Mouse (Mus musculus) liver, embryonic 16.5 days (tissue): Measurements from ENCODE around the gene Trappc6a. TPM values are rescaled to one million over a fixed set of nuclear protein-coding genes. Genes with fewer than 3 reads are reported as not detected.
A peak's percentile ranks its signal among the peaks of the same experiment; 100 is the strongest.

ENCODE experiments used
- ATAC-seq: fragments of 200-750 bp; cut with Nextera tagmentation; 2 replicates; pipeline ENCODE4 v1.8.0; 2017; ENCODE audit warnings: low read depth, mild to moderate bottlenecking, moderate number of reproducible peaks, moderate library complexity
- H3K27ac ChIP-seq: fragments of 300-500 bp; sonication (generic); 2 replicates; pipeline ENCODE4 v1.5.1; 2014; ENCODE audit warnings: mild to moderate bottlenecking, low read length
- H3K27me3 ChIP-seq: fragments of 300-500 bp; sonication (generic); 2 replicates; pipeline ENCODE4 v1.6.1; 2014; ENCODE audit warnings: low read depth, low read length, mixed read lengths; ENCODE audit not compliant: control insufficient read depth, insufficient read depth
- H3K36me3 ChIP-seq: fragments of 300-500 bp; sonication (generic); 2 replicates; pipeline ENCODE4 v1.6.1; 2014; ENCODE audit warnings: mild to moderate bottlenecking; ENCODE audit not compliant: control insufficient read depth, insufficient read depth
- H3K4me1 ChIP-seq: fragments of 300-500 bp; sonication (generic); 2 replicates; pipeline ENCODE4 v1.6.1; 2014; ENCODE audit warnings: low read depth, low read length, mixed read lengths; ENCODE audit not compliant: control insufficient read depth
- H3K4me2 ChIP-seq: fragments of 300-500 bp; sonication (generic); 2 replicates; pipeline ENCODE4 v1.6.1; 2014; ENCODE audit warnings: low read depth, low read length, mixed read lengths
- H3K4me3 ChIP-seq: fragments of 300-500 bp; sonication (generic); 2 replicates; pipeline ENCODE4 v1.5.1; 2014; ENCODE audit warnings: low read depth, mild to moderate bottlenecking, low read length
- H3K9ac ChIP-seq: fragments of 300-500 bp; sonication (generic); 2 replicates; pipeline ENCODE4 v1.6.1; 2014; ENCODE audit warnings: low read depth, low read length
- H3K9me3 ChIP-seq: fragments of 300-500 bp; sonication (generic); replicated peaks from 2 replicates; pipeline ENCODE4 v1.6.1; 2016; ENCODE audit warnings: low read length; ENCODE audit not compliant: control insufficient read depth
- WGBS: fragments of 180-500 bp; shearing (Covaris S2); extraction: QIAGEN DNeasy Blood & Tissue Kit; methylation state at CpG from one replicate; pipeline ENCODE4 v1.1.7; 2014; ENCODE audit not compliant: insufficient replicate concordance; 5-methylcytosine and 5-hydroxymethylcytosine counted together
- polyA plus RNA-seq: library from polyadenylated mRNA; unstranded; fragments of >200 nt; fragmentation: Nextera tagmentation; extraction: Ambion mirVana; gene quantifications from 2 replicates; pipeline ENCODE4 v1.2.1, GENCODE M21; 2015

The Trappc6a gene
- polyA plus RNA-seq, 1 experiment from 2014 or later = 37.2 TPM

DNA sequence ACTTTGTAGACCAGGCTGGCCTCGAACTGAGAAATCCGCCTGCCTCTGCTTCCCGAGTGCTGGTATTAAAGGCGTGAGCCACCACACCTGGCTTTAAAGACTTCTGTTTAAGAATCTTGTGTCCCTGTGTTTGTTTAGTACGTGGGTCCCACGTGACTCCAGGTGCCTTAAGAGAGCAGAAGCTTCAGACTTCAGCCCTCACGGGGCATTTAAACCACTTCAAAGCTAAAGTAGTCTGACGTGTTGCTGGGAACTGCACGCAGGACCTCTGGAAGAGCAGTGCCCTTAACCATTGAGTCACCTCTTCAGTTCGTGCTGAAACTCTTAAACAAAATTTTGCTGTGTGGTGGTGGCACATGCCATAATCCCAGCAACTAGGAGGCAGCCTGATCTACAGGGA, 41.2 kb downstream of the Trappc6a start:
- no peak for ATAC-seq
- 82% methylated on average over 10 of the region's 10 CpGs for WGBS
- Histone ChIP-seq H3K36me3 (peaks cover 6% of the 10 kb centered on the region), H3K4me1 (peaks cover 42% of the 10 kb centered on the region), H3K9me3 (no peaks in the 10 kb centered on the region), H3K27ac (no peak overlapping the region), H3K27me3 (no peaks in the 10 kb centered on the region), H3K4me3 (no peak overlapping the region), H3K4me2 (no peak overlapping the region), H3K9ac (no peak overlapping the region)

DNA sequence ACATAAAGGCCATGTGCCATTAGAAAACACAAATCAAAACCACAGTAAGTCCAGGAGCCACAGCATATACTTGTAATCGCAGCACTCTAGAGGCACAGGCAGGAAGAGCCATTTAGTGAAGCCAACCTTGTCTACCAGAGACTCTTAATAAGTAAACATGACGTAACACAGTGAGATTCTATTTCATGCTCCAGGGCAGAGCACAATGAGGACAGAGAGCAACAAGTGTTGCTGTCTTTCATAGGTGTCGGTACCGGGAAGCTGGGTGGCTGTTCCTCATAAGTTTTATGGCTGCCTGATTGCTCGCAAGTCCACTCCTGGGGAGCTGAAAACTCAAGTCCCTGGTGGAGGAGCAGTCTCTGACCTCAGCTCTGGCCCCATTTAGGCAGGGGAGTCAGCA, 43.4 kb downstream of the Trappc6a start:
- H3K4me1 ChIP-seq = peaks cover 31% of the 10 kb centered on the region
- H3K9me3 ChIP-seq = no peaks in the 10 kb centered on the region
- H3K4me2 ChIP-seq = no peak overlapping the region
- H3K9ac ChIP-seq = no peak overlapping the region
- WGBS = 78% methylated on average over 5 of the region's 5 CpGs
- H3K36me3 ChIP-seq = peaks cover 9% of the 10 kb centered on the region
- ATAC-seq = peak; percentile 43
- H3K4me3 ChIP-seq = no peak overlapping the region
- H3K27ac ChIP-seq = 0 out of 2 replicates have a peak overlapping the region, but pooled peaks have one; percentile 6
- H3K27me3 ChIP-seq = no peaks in the 10 kb centered on the region

DNA sequence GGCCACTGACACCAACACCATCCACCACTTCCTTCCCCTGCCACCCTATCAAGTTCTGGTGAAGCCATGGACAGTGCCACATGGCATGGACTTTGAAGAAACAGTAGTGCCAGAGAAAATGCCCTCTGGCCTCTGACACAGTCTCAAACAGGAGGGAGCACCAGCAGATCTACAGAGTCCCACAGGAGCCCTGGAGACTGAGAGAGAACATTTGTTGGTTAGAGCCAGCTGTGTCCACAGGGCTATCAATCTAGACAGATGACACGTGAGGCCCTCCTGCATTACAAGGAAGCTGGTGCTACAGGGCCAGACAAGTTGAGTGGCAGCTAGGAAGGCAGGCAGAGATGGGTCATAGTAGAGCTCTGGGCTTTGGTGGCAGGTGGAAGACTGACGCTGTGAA, 44.2 kb downstream of the Trappc6a start:
- Histone ChIP-seq H3K4me1 (peaks cover 35% of the 10 kb centered on the region), H3K27ac (no peak overlapping the region), H3K4me3 (no peak overlapping the region), H3K9me3 (no peaks in the 10 kb centered on the region), H3K9ac (no peak overlapping the region), H3K27me3 (no peaks in the 10 kb centered on the region), H3K4me2 (no peak overlapping the region), H3K36me3 (peaks cover 9% of the 10 kb centered on the region)
- ATAC-seq = no peak
- WGBS = 33% methylated on average over 2 of the region's 2 CpGs

DNA sequence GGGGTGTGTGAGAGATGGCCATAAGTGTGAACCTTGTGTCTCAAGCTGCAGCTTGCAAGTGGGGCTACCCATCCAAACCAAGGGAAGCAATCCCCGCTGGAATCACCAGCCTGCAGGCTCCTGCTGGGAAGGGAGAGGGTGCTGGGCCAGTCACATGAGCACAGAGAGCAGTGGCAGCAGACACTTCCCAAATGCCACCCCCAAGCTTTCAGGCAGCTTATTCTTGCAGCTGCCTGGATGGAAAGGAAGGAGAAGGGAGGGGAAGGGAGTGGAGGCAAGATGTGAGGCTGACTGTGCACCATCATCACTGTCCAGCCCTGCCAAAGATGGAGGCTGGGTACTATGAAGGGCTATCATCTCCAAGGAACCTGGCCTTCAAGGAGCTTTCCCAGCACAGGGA, 46.0 kb downstream of the Trappc6a start:
- ATAC-seq = no peak
- Histone ChIP-seq H3K4me2 (no peak overlapping the region), H3K9ac (no peak overlapping the region), H3K9me3 (no peaks in the 10 kb centered on the region), H3K27ac (no peak overlapping the region), H3K4me3 (no peak overlapping the region), H3K27me3 (no peaks in the 10 kb centered on the region), H3K4me1 (peaks cover 40% of the 10 kb centered on the region), H3K36me3 (peaks cover 9% of the 10 kb centered on the region)
- 77% methylated on average over 1 of the region's 1 CpGs for WGBS

DNA sequence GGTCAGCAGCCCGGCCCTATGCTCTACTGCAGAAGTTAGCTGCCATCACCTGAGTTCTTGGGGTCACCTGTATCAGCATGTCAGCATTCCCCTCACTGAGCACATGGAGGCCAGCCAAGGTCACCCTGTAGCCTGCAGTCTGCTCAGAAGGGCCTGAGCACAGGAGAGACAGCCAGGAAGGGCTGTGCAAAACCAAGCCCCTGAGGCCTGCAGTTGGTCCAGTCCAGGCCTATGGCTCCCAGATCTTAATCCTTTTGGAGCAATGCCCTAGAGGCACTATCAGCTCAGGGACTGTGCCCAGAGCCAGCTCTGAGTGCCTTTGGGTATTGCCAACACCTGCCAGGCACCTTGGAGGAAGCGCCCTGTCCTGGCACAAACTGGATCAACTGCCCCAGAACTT, 48.9 kb downstream of the Trappc6a start:
- no peaks in the 10 kb centered on the region for H3K27me3 ChIP-seq
- peaks cover 9% of the 10 kb centered on the region for H3K36me3 ChIP-seq
- no peak overlapping the region for H3K4me3 ChIP-seq
- peak overlapping the region; percentile 15; the same call in 1 of the 2 replicates for H3K9ac ChIP-seq
- ATAC-seq = no peak
- no peak overlapping the region for H3K27ac ChIP-seq
- peaks cover 47% of the 10 kb centered on the region for H3K4me1 ChIP-seq
- H3K4me2 ChIP-seq = no peak overlapping the region
- no peaks in the 10 kb centered on the region for H3K9me3 ChIP-seq
- 96% methylated on average over 2 of the region's 2 CpGs for WGBS

DNA sequence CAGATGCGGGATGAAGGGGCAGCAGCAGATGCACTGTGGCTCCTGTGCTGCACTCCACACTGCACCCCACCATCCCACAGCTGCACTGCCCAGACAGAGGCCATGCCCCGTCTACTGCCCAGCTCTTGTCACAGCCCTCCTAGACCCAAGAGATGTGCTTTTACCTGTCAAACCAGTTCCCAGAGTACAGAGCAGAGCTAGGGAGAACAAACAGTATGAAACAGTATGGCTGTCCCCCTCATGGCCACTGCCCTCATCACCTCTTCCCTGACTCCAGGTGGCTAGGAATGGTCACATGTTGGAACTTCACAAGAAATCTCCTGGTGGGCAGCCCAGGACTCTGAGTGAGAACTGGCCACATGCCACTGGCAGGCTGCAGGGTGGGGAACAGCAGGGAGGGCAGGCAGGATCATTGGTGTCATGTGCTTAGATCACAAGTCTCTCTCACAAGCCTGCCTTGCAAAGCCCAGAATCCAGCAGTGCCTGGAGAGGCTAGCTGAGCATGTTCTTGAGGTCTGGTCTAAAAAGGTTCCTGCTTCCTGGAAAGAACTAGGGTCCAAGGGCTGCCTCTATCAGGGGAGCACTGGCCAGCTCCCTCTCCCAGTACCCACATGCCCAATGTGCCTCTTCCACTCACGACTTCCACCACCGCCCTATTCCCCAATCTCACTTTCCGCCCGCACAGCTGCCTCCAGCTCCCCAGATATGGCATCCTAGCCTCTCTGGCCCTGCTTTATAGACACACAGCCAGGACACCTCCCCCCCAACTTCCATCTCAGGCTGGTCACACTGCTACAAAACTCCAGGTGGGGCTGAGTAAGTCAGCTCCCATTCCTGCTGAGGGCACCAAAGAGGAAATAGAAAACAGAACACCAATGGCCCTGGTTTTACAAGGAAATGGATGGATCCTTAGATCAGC, 50.0 kb downstream of the Trappc6a start:
- peaks cover 46% of the 10 kb centered on the region for H3K4me1 ChIP-seq
- 69% methylated on average over 6 of the region's 6 CpGs for WGBS

DNA sequence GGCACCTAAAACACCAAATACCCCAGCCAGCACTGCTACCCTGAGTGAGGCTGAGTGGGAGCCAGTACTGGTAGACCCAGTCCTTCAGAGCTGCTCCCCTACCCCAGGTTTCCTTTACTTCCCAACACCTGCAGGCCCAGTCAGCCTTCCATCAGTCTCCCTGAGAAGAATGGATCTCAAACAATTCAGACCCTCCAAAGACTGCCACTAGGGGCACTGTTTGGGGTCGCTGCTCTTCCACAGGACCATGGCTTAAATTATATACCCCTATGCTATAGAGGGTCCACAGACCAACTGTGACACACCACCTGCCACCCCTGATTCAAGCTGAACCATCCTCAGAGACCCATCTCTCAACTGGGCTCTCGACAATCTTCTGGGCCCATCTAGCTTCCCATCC, 50.8 kb downstream of the Trappc6a start:
- Histone ChIP-seq H3K27me3 (no peaks in the 10 kb centered on the region), H3K4me1 (peaks cover 53% of the 10 kb centered on the region), H3K36me3 (peaks cover 3% of the 10 kb centered on the region; the same call in 1 of the 2 replicates), H3K4me3 (peak overlapping the region; percentile 14), H3K9me3 (no peaks in the 10 kb centered on the region), H3K4me2 (peak overlapping the region; percentile 96), H3K27ac (peak overlapping the region; percentile 17; the same call in 1 of the 2 replicates), H3K9ac (peak overlapping the region; percentile 26)
- no peak for ATAC-seq
- WGBS = 35% methylated on average over 2 of the region's 2 CpGs

More for the DNA sequence above, 50.0 kb downstream of the Trappc6a start:
- Histone ChIP-seq H3K27me3 (no peaks in the 10 kb centered on the region), H3K9me3 (no peaks in the 10 kb centered on the region), H3K4me3 (peak overlapping the region; percentile 14), H3K9ac (peak overlapping the region; percentile 35), H3K27ac (peak overlapping the region; percentile 35), H3K4me2 (peak overlapping the region; percentile 96), H3K36me3 (peaks cover 3% of the 10 kb centered on the region; the same call in 1 of the 2 replicates)
- no peak for ATAC-seq

DNA sequence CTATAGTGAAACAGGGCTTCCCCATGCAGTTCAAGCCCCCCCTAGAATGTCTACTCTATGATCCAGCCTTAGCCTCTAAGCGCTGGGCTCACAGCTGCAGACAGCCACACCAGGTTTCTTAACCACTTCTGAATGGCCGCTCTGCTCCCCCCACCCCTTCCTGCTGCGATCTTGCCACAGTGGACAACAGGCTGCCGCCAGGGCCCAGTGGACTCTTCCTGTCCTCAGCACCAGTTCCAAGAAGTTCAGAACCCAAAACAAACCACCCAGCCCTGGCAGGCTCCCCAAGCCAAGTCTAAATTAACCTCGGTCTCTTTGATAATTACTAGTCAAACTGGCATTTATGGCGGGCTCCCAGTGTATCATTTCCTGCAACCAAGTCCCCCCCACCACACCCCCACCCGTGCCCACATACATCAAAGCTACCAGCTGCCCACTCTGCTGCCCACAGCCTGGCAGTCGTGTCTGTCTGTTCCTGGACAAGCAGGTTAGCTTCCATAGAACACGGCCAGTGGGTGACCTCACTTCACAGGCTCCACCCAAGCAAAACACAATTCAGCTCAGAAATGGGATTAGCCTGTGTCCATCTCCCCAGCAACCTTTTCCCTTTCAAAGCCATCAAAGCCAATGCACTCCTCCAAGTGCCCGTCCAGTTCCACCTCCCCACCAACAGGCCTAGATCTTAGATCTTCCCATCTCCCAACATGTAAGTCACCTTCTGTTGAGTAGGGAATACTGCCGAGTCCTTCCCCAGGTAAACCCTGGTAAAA, 52.5 kb downstream of the Trappc6a start:
- H3K4me3 ChIP-seq = peak overlapping the region; percentile 97
- 7% methylated on average over 11 of the region's 11 CpGs for WGBS
- H3K27ac ChIP-seq = peak overlapping the region; percentile 96
- no peaks in the 10 kb centered on the region for H3K27me3 ChIP-seq
- peaks cover 70% of the 10 kb centered on the region for H3K4me1 ChIP-seq
- H3K36me3 ChIP-seq = peaks cover 17% of the 10 kb centered on the region
- peak overlapping the region; percentile 95 for H3K9ac ChIP-seq
- H3K4me2 ChIP-seq = peak overlapping the region; percentile 96
- ATAC-seq = no peak
- H3K9me3 ChIP-seq = no peaks in the 10 kb centered on the region

DNA sequence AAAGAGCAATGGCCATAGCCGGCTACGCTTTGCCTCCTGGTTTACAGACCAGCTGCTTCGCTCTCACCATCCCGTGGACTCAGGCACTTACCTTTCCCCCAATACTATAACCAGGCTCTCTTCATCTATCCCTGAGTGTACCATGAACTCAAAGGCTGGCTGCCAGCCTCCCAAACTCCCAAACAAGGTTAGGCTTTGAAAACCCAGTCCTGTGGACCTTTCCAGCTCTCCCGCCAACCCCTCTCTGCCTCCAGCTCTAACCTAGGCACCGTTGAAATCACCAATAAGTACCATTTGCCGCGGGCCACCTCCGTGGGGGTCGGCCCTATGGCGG, 53.2 kb downstream of the Trappc6a start:
- Histone ChIP-seq H3K27me3 (no peaks in the 10 kb centered on the region), H3K9me3 (no peaks in the 10 kb centered on the region), H3K36me3 (peaks cover 17% of the 10 kb centered on the region), H3K27ac (peak overlapping the region; percentile 96), H3K4me2 (peak overlapping the region; percentile 96), H3K4me3 (peak overlapping the region; percentile 97), H3K4me1 (peaks cover 70% of the 10 kb centered on the region), H3K9ac (peak overlapping the region; percentile 95)
- no peak for ATAC-seq
- under 1% methylated on average over 11 of the region's 11 CpGs for WGBS
